Mouse (Mus musculus): Measurements from ENCODE around the gene Itga7. TPM values are rescaled to one million over a fixed set of nuclear protein-coding genes. Genes with fewer than 3 reads are reported as not detected.

Gene Itga7
- polyA plus RNA-seq, 1 experiment from 2014 or later = 8.5 TPM

DNA sequence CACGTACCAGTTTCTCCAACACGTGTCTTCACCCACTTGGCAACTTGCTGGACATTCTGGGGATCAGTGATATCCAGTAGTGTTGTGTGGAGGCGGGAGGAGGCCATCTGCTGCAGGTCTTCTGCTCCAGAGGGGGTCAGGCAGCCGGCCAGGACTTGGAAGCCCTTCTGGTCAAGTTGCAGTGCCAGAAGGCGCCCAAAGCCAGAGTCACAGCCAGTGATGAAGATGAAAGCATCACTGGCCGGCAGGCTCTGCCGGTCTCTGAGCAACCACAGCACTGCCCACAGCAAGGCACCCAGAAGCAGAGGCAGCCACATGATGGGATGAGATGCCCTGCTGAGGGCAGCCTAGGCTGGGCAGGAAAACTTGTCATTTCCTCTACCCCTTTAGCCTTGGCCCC, 15.4 kb upstream of the Itga7 start:
- no peak overlapping the region for H3K4me3 ChIP-seq (ENCODE audit: low read depth, low read length)
- no peak for DNase-seq (ENCODE audit: low spot score)
- WGBS = 62% methylated on average over 7 of the region's 7 CpGs
- H3K9ac ChIP-seq (ENCODE audit: low read length) = no peak overlapping the region
- H3K4me1 ChIP-seq (replicated peaks; ENCODE audit: control insufficient read depth, insufficient read depth) = 0 out of 2 replicates have a peak, but pooled peaks cover 10% of the 10 kb centered on the region
- H3K27me3 ChIP-seq (ENCODE audit: control insufficient read depth, insufficient read depth, low read length) = no peaks in the 10 kb centered on the region
- H3K27ac ChIP-seq (replicated peaks) = peak overlapping the region; percentile 71; the same call in 1 of the 2 replicates
- TF ChIP-seq EP300 (optimal IDR thresholded peaks at IDR 0.05) = no peak
- no peak for TF ChIP-seq CTCF (IDR thresholded peaks at IDR 0.05; ENCODE audit: low read depth)
- no peak overlapping the region for H3K4me2 ChIP-seq (replicated peaks; ENCODE audit: low read depth)
- no peak for ATAC-seq (ENCODE audit: low FRiP score, low TSS enrichment)
- H3K9me3 ChIP-seq (ENCODE audit: control insufficient read depth, low read length) = no peaks in the 10 kb centered on the region
- peaks cover 16% of the 10 kb centered on the region for H3K36me3 ChIP-seq (ENCODE audit: control insufficient read depth, insufficient read depth, low read length)

DNA sequence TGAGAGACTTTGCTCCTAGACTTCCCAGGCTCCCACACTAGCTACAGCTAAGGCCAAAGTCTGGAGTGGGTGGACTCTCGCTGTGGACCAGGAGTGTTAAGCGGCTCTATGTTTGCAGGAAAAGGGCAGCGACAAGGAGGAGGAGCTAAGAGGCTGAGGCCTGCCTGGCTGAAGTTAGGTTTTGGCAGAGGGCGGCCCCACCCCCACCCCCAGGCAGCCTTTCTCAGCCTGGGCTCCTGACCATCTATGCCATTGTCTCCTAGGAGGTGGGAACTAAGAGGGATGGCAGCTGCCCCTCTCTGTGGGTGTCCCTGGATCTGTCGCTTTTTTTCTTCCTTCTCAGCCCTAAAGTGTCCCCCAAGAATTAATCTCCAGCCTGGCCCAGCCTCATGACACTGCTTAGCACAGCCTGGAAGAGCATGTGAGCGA, 14.4 kb upstream of the Itga7 start:
- Histone ChIP-seq H3K9me3 (ENCODE audit: control insufficient read depth, low read length) (no peaks in the 10 kb centered on the region), H3K27ac (replicated peaks) (peak overlapping the region; percentile 71), H3K4me3 (ENCODE audit: low read depth, low read length) (no peak overlapping the region), H3K36me3 (ENCODE audit: control insufficient read depth, insufficient read depth, low read length) (peaks cover 12% of the 10 kb centered on the region), H3K27me3 (ENCODE audit: control insufficient read depth, insufficient read depth, low read length) (no peaks in the 10 kb centered on the region), H3K4me2 (replicated peaks; ENCODE audit: low read depth) (no peak overlapping the region), H3K4me1 (replicated peaks; ENCODE audit: control insufficient read depth, insufficient read depth) (0 out of 2 replicates have a peak, but pooled peaks cover 13% of the 10 kb centered on the region), H3K9ac (ENCODE audit: low read length) (peak overlapping the region; percentile 35)
- peak; percentile 79 for DNase-seq (ENCODE audit: low spot score)
- 24% methylated on average over 5 of the region's 6 CpGs for WGBS
- ATAC-seq (ENCODE audit: low FRiP score, low TSS enrichment) = peak; percentile 47
- TF ChIP-seq EP300 (optimal IDR thresholded peaks at IDR 0.05) = no peak
- TF ChIP-seq CTCF (IDR thresholded peaks at IDR 0.05; ENCODE audit: low read depth) = no peak

DNA sequence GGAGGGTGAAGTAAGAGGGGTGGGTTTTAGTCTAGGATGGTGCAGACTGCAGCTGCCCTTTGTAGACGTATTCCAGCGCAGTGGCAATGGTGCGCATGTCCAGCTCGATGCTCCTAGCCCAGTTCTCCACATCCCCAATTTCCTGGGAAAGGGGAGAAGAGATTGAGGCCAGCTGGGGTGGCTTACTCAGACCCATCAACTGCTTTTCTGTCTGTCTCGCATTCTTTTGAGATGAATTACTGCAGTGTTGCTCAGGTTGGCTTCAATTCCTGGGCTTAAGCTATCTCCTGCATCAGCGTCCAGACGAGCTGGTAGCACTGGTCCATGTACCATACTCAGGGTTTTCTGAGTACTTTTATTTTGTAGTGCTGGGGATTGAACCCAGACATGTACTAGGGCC, 13.7 kb upstream of the Itga7 start:
- H3K4me1 ChIP-seq (replicated peaks; ENCODE audit: control insufficient read depth, insufficient read depth) = 0 out of 2 replicates have a peak, but pooled peaks cover 13% of the 10 kb centered on the region
- peaks cover 12% of the 10 kb centered on the region for H3K36me3 ChIP-seq (ENCODE audit: control insufficient read depth, insufficient read depth, low read length)
- no peak overlapping the region for H3K4me3 ChIP-seq (ENCODE audit: low read depth, low read length)
- 69% methylated on average over 7 of the region's 7 CpGs for WGBS
- no peak overlapping the region for H3K4me2 ChIP-seq (replicated peaks; ENCODE audit: low read depth)
- H3K27me3 ChIP-seq (ENCODE audit: control insufficient read depth, insufficient read depth, low read length) = no peaks in the 10 kb centered on the region
- ATAC-seq (ENCODE audit: low FRiP score, low TSS enrichment) (no peak), DNase-seq (ENCODE audit: low spot score) (no peak)
- TF ChIP-seq CTCF (IDR thresholded peaks at IDR 0.05; ENCODE audit: low read depth) (no peak), EP300 (optimal IDR thresholded peaks at IDR 0.05) (no peak)
- peak overlapping the region; percentile 71 for H3K27ac ChIP-seq (replicated peaks)
- H3K9me3 ChIP-seq (ENCODE audit: control insufficient read depth, low read length) = no peaks in the 10 kb centered on the region
- no peak overlapping the region for H3K9ac ChIP-seq (ENCODE audit: low read length)

DNA sequence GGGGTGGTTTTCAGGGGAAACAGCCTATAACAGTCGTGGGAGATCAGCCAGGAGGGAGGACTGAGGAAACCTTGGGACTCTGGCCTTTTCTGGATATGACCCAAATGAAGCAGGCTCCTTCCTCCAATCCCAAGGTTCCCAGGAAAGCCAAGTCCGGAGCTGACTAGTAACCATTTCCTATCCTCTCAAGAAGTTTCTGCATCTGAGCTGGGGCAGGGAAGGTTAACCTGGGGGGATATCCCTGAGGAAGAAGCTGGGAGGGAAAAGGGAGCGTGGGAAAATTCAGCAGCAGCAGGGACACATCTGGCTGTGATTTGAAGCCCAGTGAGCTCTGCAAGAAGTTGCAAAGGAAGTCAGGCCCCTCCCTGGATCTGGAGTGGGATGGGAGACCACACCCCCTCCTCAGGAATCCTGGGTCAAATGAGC, 12.9 kb upstream of the Itga7 start:
- no peak overlapping the region for H3K9ac ChIP-seq (ENCODE audit: low read length)
- no peak overlapping the region for H3K27ac ChIP-seq (replicated peaks)
- H3K4me3 ChIP-seq (ENCODE audit: low read depth, low read length) = no peak overlapping the region
- H3K4me2 ChIP-seq (replicated peaks; ENCODE audit: low read depth) = no peak overlapping the region
- 47% methylated on average over 3 of the region's 3 CpGs for WGBS
- 0 out of 2 replicates have a peak, but pooled peaks cover 13% of the 10 kb centered on the region for H3K4me1 ChIP-seq (replicated peaks; ENCODE audit: control insufficient read depth, insufficient read depth)
- no peak for TF ChIP-seq EP300 (optimal IDR thresholded peaks at IDR 0.05)
- TF ChIP-seq CTCF (IDR thresholded peaks at IDR 0.05; ENCODE audit: low read depth) = no peak
- ATAC-seq (ENCODE audit: low FRiP score, low TSS enrichment) = no peak
- no peak for DNase-seq (ENCODE audit: low spot score)
- peaks cover 12% of the 10 kb centered on the region for H3K36me3 ChIP-seq (ENCODE audit: control insufficient read depth, insufficient read depth, low read length)
- no peaks in the 10 kb centered on the region for H3K27me3 ChIP-seq (ENCODE audit: control insufficient read depth, insufficient read depth, low read length)
- H3K9me3 ChIP-seq (ENCODE audit: control insufficient read depth, low read length) = no peaks in the 10 kb centered on the region

DNA sequence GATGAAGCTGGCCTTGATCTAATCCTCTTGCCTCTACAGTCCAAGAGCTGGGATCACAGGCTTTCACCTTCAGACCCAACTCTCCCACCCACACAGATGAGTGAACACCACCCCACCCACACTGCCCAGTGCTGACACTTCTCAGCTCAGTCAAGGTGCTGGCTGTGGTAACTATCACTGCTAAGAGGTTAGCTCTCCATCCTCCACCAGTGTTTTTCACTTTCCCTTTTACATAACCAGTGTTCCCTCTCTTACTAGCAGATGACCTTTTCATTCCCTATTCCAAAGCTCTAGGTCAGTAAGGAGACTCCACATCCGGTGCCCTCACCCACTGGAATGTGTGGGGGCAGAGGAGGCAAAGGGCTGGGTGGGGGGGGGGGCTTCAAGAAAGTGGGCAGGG, 12.4 kb upstream of the Itga7 start:
- Histone ChIP-seq H3K27me3 (ENCODE audit: control insufficient read depth, insufficient read depth, low read length) (no peaks in the 10 kb centered on the region), H3K4me2 (replicated peaks; ENCODE audit: low read depth) (no peak overlapping the region), H3K4me1 (replicated peaks; ENCODE audit: control insufficient read depth, insufficient read depth) (0 out of 2 replicates have a peak, but pooled peaks cover 13% of the 10 kb centered on the region), H3K27ac (replicated peaks) (peak overlapping the region; percentile 56; the same call in 1 of the 2 replicates), H3K9me3 (ENCODE audit: control insufficient read depth, low read length) (no peaks in the 10 kb centered on the region), H3K9ac (ENCODE audit: low read length) (no peak overlapping the region), H3K36me3 (ENCODE audit: control insufficient read depth, insufficient read depth, low read length) (peaks cover 12% of the 10 kb centered on the region), H3K4me3 (ENCODE audit: low read depth, low read length) (no peak overlapping the region)
- ATAC-seq (ENCODE audit: low FRiP score, low TSS enrichment) = no peak
- no peak for DNase-seq (ENCODE audit: low spot score)
- 18% methylated on average over 1 of the region's 1 CpGs for WGBS
- no peak for TF ChIP-seq CTCF (IDR thresholded peaks at IDR 0.05; ENCODE audit: low read depth)
- TF ChIP-seq EP300 (optimal IDR thresholded peaks at IDR 0.05) = no peak

DNA sequence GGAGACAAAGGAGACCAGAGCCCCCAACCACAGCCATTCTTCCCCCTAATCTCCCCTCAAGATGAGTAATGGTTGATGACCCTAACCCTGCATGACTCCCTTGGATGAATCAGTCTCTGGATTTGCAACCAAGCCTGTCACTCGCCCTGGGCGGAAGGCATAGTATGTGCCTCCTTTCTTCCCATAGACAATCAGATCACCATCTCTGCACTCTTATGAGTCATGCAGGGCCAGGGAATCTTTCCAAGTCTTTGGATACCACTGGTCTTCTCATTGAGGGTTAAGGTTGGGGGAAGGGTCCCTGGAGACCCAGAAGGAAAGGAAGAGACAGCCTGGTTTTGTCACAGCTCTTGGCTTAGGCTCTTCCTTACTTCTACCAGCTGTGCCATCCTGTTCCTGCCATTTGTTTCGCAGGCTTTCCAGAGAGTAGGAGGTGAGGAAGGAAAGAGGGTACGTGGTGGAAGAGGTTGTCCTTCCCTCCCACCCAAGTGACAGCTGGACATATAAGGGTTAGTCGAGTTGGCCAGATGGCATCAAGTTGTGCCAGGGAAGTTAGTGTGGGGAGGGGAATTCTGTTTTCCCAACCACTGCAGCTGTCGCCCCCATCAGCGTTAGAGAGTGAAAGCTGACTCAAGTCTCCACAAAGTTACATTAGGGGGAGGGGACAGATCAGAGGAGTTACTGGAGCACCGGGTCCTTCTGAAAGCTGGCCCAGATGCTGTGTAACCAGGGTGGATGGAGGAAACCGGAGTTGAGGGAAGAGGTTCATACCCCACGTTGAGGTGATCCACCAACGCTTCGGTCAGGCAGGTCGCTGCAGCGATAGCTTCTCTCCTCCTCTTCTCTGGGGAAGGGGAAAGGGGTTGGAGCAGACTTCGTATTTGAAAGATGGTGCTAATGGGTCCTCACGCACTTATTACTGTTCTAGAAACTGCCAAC, 11.5 kb upstream of the Itga7 start:
- no peak for TF ChIP-seq EP300 (optimal IDR thresholded peaks at IDR 0.05)
- TF ChIP-seq CTCF (IDR thresholded peaks at IDR 0.05; ENCODE audit: low read depth) = no peak
- no peak for ATAC-seq (ENCODE audit: low FRiP score, low TSS enrichment)
- H3K36me3 ChIP-seq (ENCODE audit: control insufficient read depth, insufficient read depth, low read length) = peaks cover 7% of the 10 kb centered on the region
- DNase-seq (ENCODE audit: low spot score) = no peak
- no peaks in the 10 kb centered on the region for H3K9me3 ChIP-seq (ENCODE audit: control insufficient read depth, low read length)
- H3K4me1 ChIP-seq (replicated peaks; ENCODE audit: control insufficient read depth, insufficient read depth) = 0 out of 2 replicates have a peak, but pooled peaks cover 13% of the 10 kb centered on the region
- H3K4me3 ChIP-seq (ENCODE audit: low read depth, low read length) = peak overlapping the region; percentile 68
- peak overlapping the region; percentile 81 for H3K9ac ChIP-seq (ENCODE audit: low read length)
- peak overlapping the region; percentile 97 for H3K27ac ChIP-seq (replicated peaks)
- no peaks in the 10 kb centered on the region for H3K27me3 ChIP-seq (ENCODE audit: control insufficient read depth, insufficient read depth, low read length)
- 61% methylated on average over 16 of the region's 16 CpGs for WGBS
- H3K4me2 ChIP-seq (replicated peaks; ENCODE audit: low read depth) = peak overlapping the region; percentile 77
